Mouse (Mus musculus): ENCODE results near the gene Plekho1. TPM values are rescaled to one million over a fixed set of nuclear protein-coding genes. Genes with fewer than 3 reads are reported as not detected.
"Not testable (repeated sequence)": the region's sequence is repeated elsewhere in the genome, so short reads cannot be mapped to it uniquely, and the experiment has no call there.

Plekho1 gene
- 180 and 199 TPM in 2 replicates for polyA plus RNA-seq (2012; rRNA removed)

DNA sequence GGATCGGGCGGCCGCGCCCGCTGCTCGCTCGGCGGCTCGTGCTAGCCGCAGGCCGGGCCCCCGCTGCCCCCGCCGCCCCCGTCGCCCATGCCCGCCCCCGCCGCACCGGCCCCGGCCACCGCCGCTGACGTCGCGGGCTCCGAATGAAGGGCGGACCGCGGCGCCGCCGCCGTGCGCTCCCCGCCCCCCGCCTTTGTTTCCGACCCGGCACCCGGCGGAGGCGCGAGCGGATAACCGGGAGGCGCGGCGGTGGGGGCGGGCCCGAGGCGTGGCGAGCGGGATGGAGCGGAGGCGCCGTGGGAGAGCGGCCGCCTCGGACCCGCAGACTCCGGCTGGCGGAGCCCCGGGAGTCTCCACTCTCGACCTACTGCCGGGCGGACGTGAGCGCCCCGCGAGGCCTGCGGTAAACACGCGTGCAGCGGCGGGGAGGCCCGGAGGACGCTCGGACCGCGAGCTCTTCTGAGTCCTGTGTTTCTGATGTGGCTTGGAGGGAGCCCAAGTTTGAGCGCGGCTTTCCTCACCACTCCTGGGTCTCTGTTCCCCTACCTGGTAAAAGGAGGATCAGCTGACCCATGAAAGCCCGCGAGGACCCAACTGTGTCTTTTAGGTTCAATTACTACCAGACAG lies at the start of gene Plekho1:
TSS of gene Plekho1 (minus strand) at position 200 of the 627 bp plus-strand sequence.
- TF ChIP-seq CTCF (IDR thresholded peaks at IDR 0.05; ENCODE audit: borderline replicate concordance, extremely low read depth, insufficient read depth, insufficient read length): 0 out of 2 replicates have a peak, but pooled peaks have one; percentile 1
- TF ChIP-seq POLR2A (IDR thresholded peaks at IDR 0.05; ENCODE audit: borderline replicate concordance, extremely low read depth, insufficient read depth, insufficient read length, poor library complexity, severe bottlenecking): peak; percentile 88
- DNase-seq (ENCODE audit: low read depth): peak; percentile 76

DNA sequence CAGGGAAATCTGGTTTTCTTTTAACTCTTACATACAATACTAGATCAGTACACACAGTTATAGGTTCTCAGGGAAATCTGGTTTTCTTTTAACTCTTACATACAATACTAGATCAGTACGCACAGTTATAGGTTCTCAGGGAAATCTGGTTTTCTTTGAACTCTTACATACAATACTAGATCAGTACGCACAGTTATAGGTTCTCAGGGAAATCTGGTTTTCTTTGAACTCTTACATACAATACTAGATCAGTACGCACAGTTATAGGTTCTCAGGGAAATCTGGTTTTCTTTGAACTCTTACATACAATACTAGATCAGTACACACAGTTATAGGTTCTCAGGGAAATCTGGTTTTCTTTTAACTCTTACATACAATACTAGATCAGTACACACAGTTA lies 48.8 kb upstream of the Plekho1 start:
- not testable (repeated sequence) for DNase-seq (ENCODE audit: low read depth)

DNA sequence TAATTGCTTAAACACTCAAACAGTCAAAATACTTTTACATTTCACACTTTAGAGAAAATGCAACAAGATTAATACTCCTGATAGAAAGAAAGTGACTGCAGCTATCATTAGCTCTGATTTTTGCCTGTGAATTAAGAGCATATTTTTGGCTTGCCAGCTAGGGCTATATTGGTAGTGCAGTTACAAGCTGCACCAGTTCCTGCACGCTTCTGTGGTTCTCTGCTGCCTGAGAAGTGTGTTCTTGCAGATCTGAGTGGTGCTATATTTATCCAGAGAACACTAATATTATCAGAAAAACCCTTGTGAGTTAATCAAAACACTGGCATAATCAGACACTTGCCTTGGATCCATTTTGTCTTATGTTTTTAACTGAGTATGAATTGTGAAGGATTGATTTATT lies 47.3 kb upstream of the Plekho1 start:
- DNase-seq (ENCODE audit: low read depth): no peak
- TF ChIP-seq POLR2A (IDR thresholded peaks at IDR 0.05; ENCODE audit: borderline replicate concordance, extremely low read depth, insufficient read depth, insufficient read length, poor library complexity, severe bottlenecking) (no peak), CTCF (IDR thresholded peaks at IDR 0.05; ENCODE audit: borderline replicate concordance, extremely low read depth, insufficient read depth, insufficient read length) (no peak)

DNA sequence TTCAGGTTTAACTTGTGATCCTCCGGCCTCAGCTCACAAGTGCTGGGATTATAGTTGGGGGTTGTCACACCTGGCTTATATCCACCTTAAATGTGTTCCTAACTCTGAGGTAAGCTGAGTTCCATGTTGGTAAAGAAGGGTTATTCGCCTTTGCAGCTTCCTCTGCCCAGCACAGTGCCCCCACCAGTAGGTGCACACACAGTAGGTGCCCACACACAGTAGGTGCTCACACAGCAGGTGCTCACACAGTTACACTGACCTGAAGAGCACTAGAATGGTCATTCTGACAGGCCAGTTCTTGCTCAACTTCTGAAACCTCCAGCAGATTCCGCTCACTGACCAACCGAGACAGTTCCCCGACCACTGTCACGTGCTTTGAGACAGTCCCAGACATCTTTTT lies 45.3 kb upstream of the Plekho1 start:
- TF ChIP-seq POLR2A (IDR thresholded peaks at IDR 0.05; ENCODE audit: borderline replicate concordance, extremely low read depth, insufficient read depth, insufficient read length, poor library complexity, severe bottlenecking): no peak
- no peak for TF ChIP-seq CTCF (IDR thresholded peaks at IDR 0.05; ENCODE audit: borderline replicate concordance, extremely low read depth, insufficient read depth, insufficient read length)
- no peak for DNase-seq (ENCODE audit: low read depth)

DNA sequence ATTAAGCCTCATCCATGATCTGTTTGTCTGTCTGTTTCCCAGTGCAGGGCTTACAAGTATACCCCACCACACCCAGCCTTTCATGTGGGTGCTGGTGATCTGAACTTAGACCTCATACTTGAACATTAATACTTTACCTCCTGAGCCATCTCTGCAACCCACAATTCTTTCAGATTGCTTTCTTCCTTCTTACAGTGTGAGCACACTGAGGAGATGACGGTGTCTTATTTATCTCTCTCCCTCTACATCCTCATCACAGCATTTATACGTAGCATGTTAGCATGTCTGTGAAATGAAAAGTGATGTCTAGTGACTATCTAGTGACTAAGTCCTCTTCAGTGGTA lies 44.8 kb upstream of the Plekho1 start:
- no peak for TF ChIP-seq CTCF (IDR thresholded peaks at IDR 0.05; ENCODE audit: borderline replicate concordance, extremely low read depth, insufficient read depth, insufficient read length)
- TF ChIP-seq POLR2A (IDR thresholded peaks at IDR 0.05; ENCODE audit: borderline replicate concordance, extremely low read depth, insufficient read depth, insufficient read length, poor library complexity, severe bottlenecking): no peak
- DNase-seq (ENCODE audit: low read depth): no peak

DNA sequence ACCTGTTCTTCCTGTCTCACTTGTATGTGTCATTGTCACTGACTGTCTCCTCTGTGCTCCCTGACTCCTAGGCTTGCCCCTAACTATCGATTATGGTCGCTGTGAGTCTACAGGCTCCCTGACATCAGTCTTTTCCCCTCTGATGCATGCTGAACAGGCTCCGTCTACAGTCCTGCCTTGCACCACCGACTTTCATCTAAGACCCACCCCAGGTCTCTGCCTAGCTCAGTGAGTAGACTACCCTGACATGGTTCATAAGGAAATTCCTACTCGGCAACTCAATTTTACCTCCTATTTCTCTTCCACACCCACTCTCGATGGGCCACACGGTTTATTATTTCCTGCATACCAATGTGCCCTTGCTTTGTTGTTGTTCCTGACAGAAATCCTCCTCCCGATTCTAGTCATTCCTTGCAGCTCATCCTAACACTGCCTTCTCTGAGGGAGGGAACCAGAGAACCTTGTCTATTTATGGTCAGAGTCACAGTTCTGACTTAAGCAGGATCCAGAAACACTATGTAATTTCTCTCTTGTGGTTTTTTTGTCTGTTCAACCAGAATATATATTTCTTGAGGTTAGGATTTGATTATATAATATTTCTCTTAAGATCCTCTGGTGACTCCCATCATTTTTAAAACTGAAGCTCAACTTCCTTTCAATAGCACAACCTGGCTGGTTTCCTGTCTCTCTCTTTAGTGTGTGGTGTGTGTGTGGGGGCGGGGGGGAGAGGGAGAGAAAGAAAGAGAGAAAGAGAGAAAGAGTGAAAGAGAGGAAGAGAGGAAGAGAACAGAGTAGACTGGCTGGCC lies 44.3 kb upstream of the Plekho1 start:
- TF ChIP-seq POLR2A (IDR thresholded peaks at IDR 0.05; ENCODE audit: borderline replicate concordance, extremely low read depth, insufficient read depth, insufficient read length, poor library complexity, severe bottlenecking) (no peak), CTCF (IDR thresholded peaks at IDR 0.05; ENCODE audit: borderline replicate concordance, extremely low read depth, insufficient read depth, insufficient read length) (no peak)
- DNase-seq (ENCODE audit: low read depth): no peak

DNA sequence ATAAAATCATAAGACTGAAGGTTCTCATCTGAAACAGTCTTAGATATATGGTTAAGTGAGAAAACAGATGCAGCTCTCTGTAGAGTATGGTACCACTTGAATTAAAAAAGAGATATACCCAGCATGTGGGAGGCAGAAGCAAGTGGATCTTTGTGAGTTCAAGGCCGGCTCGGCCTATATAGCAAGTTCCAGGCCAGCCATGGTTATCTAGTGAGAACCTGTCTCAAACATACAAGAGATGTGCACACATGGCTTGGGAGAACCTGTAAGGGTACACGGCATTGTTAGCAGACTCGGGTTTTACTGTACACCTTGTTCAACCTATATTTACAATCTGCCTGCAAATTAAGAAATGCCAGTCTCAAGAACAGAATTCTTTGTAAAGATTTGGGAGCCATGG lies 43.0 kb upstream of the Plekho1 start:
- TF ChIP-seq CTCF (IDR thresholded peaks at IDR 0.05; ENCODE audit: borderline replicate concordance, extremely low read depth, insufficient read depth, insufficient read length) (no peak), POLR2A (IDR thresholded peaks at IDR 0.05; ENCODE audit: borderline replicate concordance, extremely low read depth, insufficient read depth, insufficient read length, poor library complexity, severe bottlenecking) (no peak)

DNA sequence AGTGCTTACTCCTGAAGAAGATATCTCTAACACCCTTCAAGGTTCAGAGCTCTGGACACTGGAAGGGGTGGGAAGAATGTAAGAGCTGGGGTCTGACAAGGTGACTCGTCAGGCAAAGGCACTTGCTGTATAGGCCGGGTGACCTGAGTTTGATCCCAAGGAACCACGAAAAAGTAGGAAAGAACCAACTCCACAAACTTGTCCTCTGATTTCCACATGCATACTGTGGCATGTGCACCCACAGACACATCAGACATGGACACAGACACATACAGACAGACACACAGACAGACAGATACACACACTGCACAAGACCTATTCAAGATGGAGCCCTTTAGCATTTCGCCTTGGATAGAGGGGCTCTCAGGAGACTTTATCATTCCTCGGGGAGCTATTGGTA lies 42.4 kb upstream of the Plekho1 start:
- TF ChIP-seq CTCF (IDR thresholded peaks at IDR 0.05; ENCODE audit: borderline replicate concordance, extremely low read depth, insufficient read depth, insufficient read length) (no peak), POLR2A (IDR thresholded peaks at IDR 0.05; ENCODE audit: borderline replicate concordance, extremely low read depth, insufficient read depth, insufficient read length, poor library complexity, severe bottlenecking) (no peak)
- no peak for DNase-seq (ENCODE audit: low read depth)

More for the DNA sequence above, 43.0 kb upstream of the Plekho1 start:
- DNase-seq (ENCODE audit: low read depth): no peak

DNA sequence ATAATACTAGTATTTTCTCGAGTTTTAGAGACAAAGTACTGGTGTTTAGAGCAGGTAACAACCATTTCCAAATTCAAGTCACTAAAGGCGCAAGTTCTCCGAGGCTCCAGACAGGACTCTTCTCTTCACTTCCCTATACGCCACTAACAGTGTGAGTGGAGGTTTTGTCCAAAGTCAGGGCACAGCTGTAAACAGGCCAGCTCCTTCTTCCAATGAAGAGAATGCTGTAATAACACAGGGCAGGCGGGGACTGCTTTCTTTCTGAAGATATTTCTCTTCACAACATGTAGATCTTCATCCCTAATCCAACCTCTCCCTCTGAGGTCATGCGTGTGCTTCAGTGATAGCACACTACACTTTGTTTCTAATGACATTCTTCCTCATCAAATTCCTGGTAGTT lies 41.0 kb upstream of the Plekho1 start:
- no peak for DNase-seq (ENCODE audit: low read depth)
- TF ChIP-seq POLR2A (IDR thresholded peaks at IDR 0.05; ENCODE audit: borderline replicate concordance, extremely low read depth, insufficient read depth, insufficient read length, poor library complexity, severe bottlenecking): no peak
- TF ChIP-seq CTCF (IDR thresholded peaks at IDR 0.05; ENCODE audit: borderline replicate concordance, extremely low read depth, insufficient read depth, insufficient read length): no peak

DNA sequence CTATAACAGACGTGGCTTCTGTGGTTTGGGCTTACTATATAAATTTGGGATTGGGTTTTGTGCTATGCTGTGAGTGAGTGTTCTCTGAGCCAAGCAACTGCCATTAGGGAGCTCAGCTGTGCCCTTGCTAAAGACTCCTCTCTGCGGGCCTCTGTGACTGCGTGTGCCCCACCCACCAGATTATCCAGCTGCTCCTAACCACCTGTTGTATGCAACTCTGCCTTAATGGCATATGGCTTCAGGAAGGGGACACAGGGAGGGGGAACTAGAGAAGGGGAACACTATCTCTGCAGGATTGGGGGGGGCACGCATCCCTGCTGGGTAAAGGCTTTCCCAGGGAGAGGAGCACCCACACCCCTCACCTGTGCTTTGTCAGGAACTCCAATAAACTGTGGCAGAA lies 37.2 kb upstream of the Plekho1 start:
- DNase-seq (ENCODE audit: low read depth): no peak
- no peak for TF ChIP-seq POLR2A (IDR thresholded peaks at IDR 0.05; ENCODE audit: borderline replicate concordance, extremely low read depth, insufficient read depth, insufficient read length, poor library complexity, severe bottlenecking)
- TF ChIP-seq CTCF (IDR thresholded peaks at IDR 0.05; ENCODE audit: borderline replicate concordance, extremely low read depth, insufficient read depth, insufficient read length): no peak

DNA sequence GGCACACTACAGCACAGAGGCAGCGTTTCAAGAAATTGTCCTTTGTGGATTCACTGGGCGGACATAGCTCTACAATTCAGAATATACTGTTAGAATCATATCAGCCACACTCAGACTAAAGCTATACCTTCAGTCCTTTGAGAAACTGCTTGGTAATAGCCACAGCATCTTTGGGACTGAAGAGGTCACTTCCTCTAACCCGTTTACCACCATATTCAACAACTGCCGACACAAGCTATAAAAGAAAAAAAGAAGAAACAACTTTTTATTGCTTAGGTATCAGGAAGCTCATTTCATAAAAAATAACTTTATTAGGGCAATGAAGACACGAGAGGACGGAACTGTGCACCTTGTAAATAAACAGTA lies 36.8 kb upstream of the Plekho1 start:
- DNase-seq (ENCODE audit: low read depth): no peak
- TF ChIP-seq POLR2A (IDR thresholded peaks at IDR 0.05; ENCODE audit: borderline replicate concordance, extremely low read depth, insufficient read depth, insufficient read length, poor library complexity, severe bottlenecking) (no peak), CTCF (IDR thresholded peaks at IDR 0.05; ENCODE audit: borderline replicate concordance, extremely low read depth, insufficient read depth, insufficient read length) (no peak)

DNA sequence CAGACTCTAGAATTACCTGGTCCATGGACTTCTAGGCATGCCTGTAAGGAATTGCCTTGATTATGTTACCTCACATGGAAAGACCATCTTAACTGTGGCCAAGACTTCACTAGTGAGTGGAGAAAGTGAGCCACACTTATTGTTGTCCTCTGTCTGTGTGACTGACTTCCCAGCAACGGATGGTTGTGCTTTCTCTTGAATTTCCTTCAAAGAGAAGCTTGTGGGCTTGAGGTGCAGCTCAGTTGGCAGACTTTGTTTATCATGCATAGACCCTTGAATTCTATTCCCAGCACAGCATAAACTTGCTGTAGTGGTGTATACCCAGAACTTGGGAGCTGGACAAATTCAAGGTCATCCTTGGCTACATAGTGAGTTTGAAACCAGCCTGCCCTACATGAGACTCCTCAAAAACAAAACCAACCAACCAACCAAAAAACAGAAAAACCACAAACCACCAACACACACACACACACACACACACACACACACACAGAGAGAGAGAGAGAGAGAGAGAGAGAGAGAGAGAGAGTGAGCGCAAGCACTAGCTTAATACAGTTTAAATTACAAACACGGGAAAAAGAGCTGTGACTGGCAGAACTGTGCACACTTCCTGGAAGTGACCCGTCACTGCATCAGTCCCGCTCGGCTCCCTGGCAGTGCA lies 36.3 kb upstream of the Plekho1 start:
- no peak for TF ChIP-seq CTCF (IDR thresholded peaks at IDR 0.05; ENCODE audit: borderline replicate concordance, extremely low read depth, insufficient read depth, insufficient read length)
- TF ChIP-seq POLR2A (IDR thresholded peaks at IDR 0.05; ENCODE audit: borderline replicate concordance, extremely low read depth, insufficient read depth, insufficient read length, poor library complexity, severe bottlenecking): no peak
- no peak for DNase-seq (ENCODE audit: low read depth)
